Mouse (Mus musculus): ENCODE data around the gene Ppp1r15a. TPM values are rescaled to one million over a fixed set of nuclear protein-coding genes. Genes with fewer than 3 reads are reported as not detected.

Ppp1r15a gene
- polyA plus RNA-seq (2012; fragmentation: generic; extraction: Trizol), result 32.5 TPM
- long read RNA-seq, experiment 1, transcript Ppp1r15a-201 (3 exons, 2,333 nt), result major isoform, 19 of 21 reads
- long read RNA-seq, experiment 1, partial matches to known transcripts, result 0 of 21 reads
- long read RNA-seq, experiment 1, other reads (novel, unspliced or antisense), result 1 of 21 reads
- long read RNA-seq, experiment 2, transcript Ppp1r15a-201 (3 exons, 2,333 nt), result major isoform, 196 of 197 reads
- long read RNA-seq, experiment 2, partial matches to known transcripts, result 0 of 197 reads
- long read RNA-seq, experiment 2, other reads (novel, unspliced or antisense), result 0 of 197 reads

GRCm38 (mm10) chr7:45525809-45526473 is at the start of gene Ppp1r15a, which contains the start of gene Plekha4:
Ppp1r15a (minus strand) TSS chr7:45526268.
Plekha4 (plus strand) TSS chr7:45526330.
- H3ac ChIP-seq (ENCODE audit: control insufficient read depth, insufficient read length, low read depth), result peak within 1 kb of the TSS; percentile 94
- peaks cover 21% of the 10 kb centered on the region for H3K36me3 ChIP-seq (ENCODE audit: control insufficient read depth, insufficient read depth)
- peak within 1 kb of the TSS; percentile 75 for H3K4me3 ChIP-seq (ENCODE audit: insufficient read depth, poor library complexity, severe bottlenecking)
- H3K27me3 ChIP-seq (ENCODE audit: control insufficient read depth, insufficient read depth, insufficient read length), result no peaks in the 10 kb centered on the region
- H3K79me2 ChIP-seq (ENCODE audit: control insufficient read depth, insufficient read depth), result peaks cover 19% of the 10 kb centered on the region
- H3K79me3 ChIP-seq (ENCODE audit: low read depth), result peaks cover 14% of the 10 kb centered on the region
- no peak for TF ChIP-seq MYOD1 (IDR thresholded peaks at IDR 0.05; ENCODE audit: control insufficient read depth, insufficient read length, low read depth)
- TF ChIP-seq MAX (IDR thresholded peaks at IDR 0.05), result no peak
- no peak for TF ChIP-seq USF1 (IDR thresholded peaks at IDR 0.05; ENCODE audit: low read depth)
- TF ChIP-seq CEBPB (IDR thresholded peaks at IDR 0.05; ENCODE audit: low read depth), result no peak
- TF ChIP-seq CTCF (IDR thresholded peaks at IDR 0.05; ENCODE audit: control insufficient read depth, insufficient read depth, insufficient read length), result no peak
- no peak for TF ChIP-seq FOSL1 (IDR thresholded peaks at IDR 0.05; ENCODE audit: insufficient read depth, low read length, poor library complexity, severe bottlenecking)
- TF ChIP-seq MYOG (IDR thresholded peaks at IDR 0.05; ENCODE audit: control insufficient read depth, extremely low read depth, insufficient read length), result no peak

- TF ChIP-seq FOSL1 (IDR thresholded peaks at IDR 0.05; ENCODE audit: insufficient read depth, low read length, poor library complexity, severe bottlenecking) (no peak), USF1 (IDR thresholded peaks at IDR 0.05; ENCODE audit: low read depth) (no peak), MAX (IDR thresholded peaks at IDR 0.05) (no peak), CEBPB (IDR thresholded peaks at IDR 0.05; ENCODE audit: low read depth) (no peak), MYOD1 (IDR thresholded peaks at IDR 0.05; ENCODE audit: control insufficient read depth, insufficient read length, low read depth) (no peak), MYOG (IDR thresholded peaks at IDR 0.05; ENCODE audit: control insufficient read depth, extremely low read depth, insufficient read length) (no peak), CTCF (IDR thresholded peaks at IDR 0.05; ENCODE audit: control insufficient read depth, insufficient read depth, insufficient read length) (no peak)
- Histone ChIP-seq H3K36me3 (ENCODE audit: control insufficient read depth, insufficient read depth) (peaks cover 5% of the 10 kb centered on the region), H3ac (ENCODE audit: control insufficient read depth, insufficient read length, low read depth) (no peak overlapping the region), H3K79me3 (ENCODE audit: low read depth) (no peaks in the 10 kb centered on the region), H3K79me2 (ENCODE audit: control insufficient read depth, insufficient read depth) (peaks cover 9% of the 10 kb centered on the region), H3K4me3 (ENCODE audit: insufficient read depth, poor library complexity, severe bottlenecking) (no peak overlapping the region), H3K27me3 (ENCODE audit: control insufficient read depth, insufficient read depth, insufficient read length) (no peaks in the 10 kb centered on the region)
Observed at GRCm38 (mm10) chr7:45574472-45575379, 48.7 kb upstream of the Ppp1r15a start.

GRCm38 (mm10) chr7:45573954-45574353 is 47.9 kb upstream of the Ppp1r15a start:
- no peak for TF ChIP-seq MYOD1 (IDR thresholded peaks at IDR 0.05; ENCODE audit: control insufficient read depth, insufficient read length, low read depth)
- TF ChIP-seq MAX (IDR thresholded peaks at IDR 0.05), result no peak
- Histone ChIP-seq H3K79me3 (ENCODE audit: low read depth) (no peaks in the 10 kb centered on the region), H3K4me3 (ENCODE audit: insufficient read depth, poor library complexity, severe bottlenecking) (no peak overlapping the region), H3K36me3 (ENCODE audit: control insufficient read depth, insufficient read depth) (peaks cover 5% of the 10 kb centered on the region), H3K79me2 (ENCODE audit: control insufficient read depth, insufficient read depth) (peaks cover 9% of the 10 kb centered on the region), H3ac (ENCODE audit: control insufficient read depth, insufficient read length, low read depth) (no peak overlapping the region), H3K27me3 (ENCODE audit: control insufficient read depth, insufficient read depth, insufficient read length) (no peaks in the 10 kb centered on the region)

- Histone ChIP-seq H3K4me3 (ENCODE audit: insufficient read depth, poor library complexity, severe bottlenecking) (no peak overlapping the region), H3K27me3 (ENCODE audit: control insufficient read depth, insufficient read depth, insufficient read length) (no peaks in the 10 kb centered on the region), H3K79me3 (ENCODE audit: low read depth) (no peaks in the 10 kb centered on the region), H3ac (ENCODE audit: control insufficient read depth, insufficient read length, low read depth) (no peak overlapping the region), H3K79me2 (ENCODE audit: control insufficient read depth, insufficient read depth) (peaks cover 9% of the 10 kb centered on the region), H3K36me3 (ENCODE audit: control insufficient read depth, insufficient read depth) (peaks cover 5% of the 10 kb centered on the region)
- TF ChIP-seq FOSL1 (IDR thresholded peaks at IDR 0.05; ENCODE audit: insufficient read depth, low read length, poor library complexity, severe bottlenecking) (no peak), MYOD1 (IDR thresholded peaks at IDR 0.05; ENCODE audit: control insufficient read depth, insufficient read length, low read depth) (no peak), CTCF (IDR thresholded peaks at IDR 0.05; ENCODE audit: control insufficient read depth, insufficient read depth, insufficient read length) (no peak), MYOG (IDR thresholded peaks at IDR 0.05; ENCODE audit: control insufficient read depth, extremely low read depth, insufficient read length) (no peak), USF1 (IDR thresholded peaks at IDR 0.05; ENCODE audit: low read depth) (no peak), CEBPB (IDR thresholded peaks at IDR 0.05; ENCODE audit: low read depth) (no peak), MAX (IDR thresholded peaks at IDR 0.05) (no peak)
Observed at GRCm38 (mm10) chr7:45571966-45572365, 45.9 kb upstream of the Ppp1r15a start.

GRCm38 (mm10) chr7:45570103-45570741 is 44.2 kb upstream of the Ppp1r15a start, which contains the start of gene Bcat2:
Bcat2 (plus strand) TSS chr7:45570153.
- H3K27me3 ChIP-seq (ENCODE audit: control insufficient read depth, insufficient read depth, insufficient read length), result no peaks in the 10 kb centered on the region
- TF ChIP-seq USF1 (IDR thresholded peaks at IDR 0.05; ENCODE audit: low read depth) (no peak), CTCF (IDR thresholded peaks at IDR 0.05; ENCODE audit: control insufficient read depth, insufficient read depth, insufficient read length) (no peak), MAX (IDR thresholded peaks at IDR 0.05) (no peak), FOSL1 (IDR thresholded peaks at IDR 0.05; ENCODE audit: insufficient read depth, low read length, poor library complexity, severe bottlenecking) (no peak), MYOD1 (IDR thresholded peaks at IDR 0.05; ENCODE audit: control insufficient read depth, insufficient read length, low read depth) (no peak), CEBPB (IDR thresholded peaks at IDR 0.05; ENCODE audit: low read depth) (no peak), MYOG (IDR thresholded peaks at IDR 0.05; ENCODE audit: control insufficient read depth, extremely low read depth, insufficient read length) (no peak)
- H3K36me3 ChIP-seq (ENCODE audit: control insufficient read depth, insufficient read depth), result no peaks in the 10 kb centered on the region
- peak within 1 kb of the TSS; percentile 41 for H3K4me3 ChIP-seq (ENCODE audit: insufficient read depth, poor library complexity, severe bottlenecking)
- peaks cover 9% of the 10 kb centered on the region for H3K79me2 ChIP-seq (ENCODE audit: control insufficient read depth, insufficient read depth)
- no peaks in the 10 kb centered on the region for H3K79me3 ChIP-seq (ENCODE audit: low read depth)
- peak within 1 kb of the TSS; percentile 38 for H3ac ChIP-seq (ENCODE audit: control insufficient read depth, insufficient read length, low read depth)

Measured in C2C12 (cell line).